Mouse (Mus musculus): Measurements from ENCODE around the gene Cdc42ep4.

DNA sequence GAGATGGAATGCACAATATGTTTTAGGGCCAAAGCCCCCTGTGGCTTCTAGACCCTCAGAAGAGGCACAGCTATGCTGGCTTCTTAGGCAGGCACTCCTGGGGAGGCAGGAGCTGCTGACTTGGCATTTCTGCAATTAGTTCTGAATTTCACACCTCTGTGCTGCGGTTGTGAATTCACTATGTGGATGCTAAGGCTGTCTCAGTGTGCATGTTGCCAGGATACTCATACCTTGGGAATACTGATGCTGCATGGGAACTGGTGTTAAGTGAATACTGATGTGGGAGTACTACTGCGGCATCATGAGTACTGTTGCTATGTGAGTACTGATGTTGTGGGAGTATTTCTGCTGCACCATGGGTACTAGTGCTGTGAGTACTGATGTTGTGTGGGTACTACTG is 30.8 kb upstream of the Cdc42ep4 start:
- TF ChIP-seq CTCF (IDR thresholded peaks at IDR 0.05; ENCODE audit: low read depth) (no peak), EP300 (IDR thresholded peaks at IDR 0.05; ENCODE audit: low read depth) (no peak)

Data from heart, postnatal 0 days (tissue).